In the genomic region with DNA sequence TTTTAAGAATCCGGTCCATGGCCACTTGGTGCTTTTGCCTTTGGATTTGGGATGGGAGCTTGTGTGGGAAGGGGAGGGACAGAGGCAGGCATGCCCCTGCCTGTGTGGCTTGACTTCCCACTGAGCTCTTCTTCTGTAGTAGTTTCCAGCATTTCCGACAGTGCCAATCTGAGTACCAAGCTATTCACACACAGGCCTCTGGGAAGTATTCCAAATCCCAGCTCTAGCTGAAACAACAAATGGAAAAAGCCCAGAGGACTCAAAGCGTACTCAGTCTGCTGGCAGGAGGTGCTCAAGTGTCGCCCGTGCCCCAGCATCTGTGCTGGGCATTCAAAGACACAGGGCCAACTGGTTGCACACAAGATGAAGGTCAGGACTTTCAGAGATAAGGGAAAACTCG, we compare ENCODE assay signal across 9 mouse cellular contexts.
DNase-seq lines count a peak whose midpoint lies in the region; ATAC-seq lines count a peak whose summit lies in the region.
"Had no signal": no experiment of that assay in that cellular context is flagged by ENCODE, and none has a peak within 500 bp of the region (broad histone marks: within the 10 kb centered on the region; RNA-seq: fewer than 3 reads in every experiment).

No protein-coding gene starts in this region.

- ATAC-seq in intestine, embryonic 15.5 days = no peak

- no peaks in the 10 kb centered on the region for H3K36me3 ChIP-seq in intestine, embryonic 15.5 days
- H3K36me3 ChIP-seq: neural tube, embryonic 12.5 days had no signal

- DNase-seq in gastrocnemius, adult 18-20 months (ENCODE audit: low spot score) = peak; percentile 28
- DNase-seq in gastrocnemius, postnatal 10 days = no peak
- DNase-seq in NIH3T3 (ENCODE audit: low read depth) = peak; percentile 50
- DNase-seq in fat pad, adult 2 months (ENCODE audit: extremely low read depth, low read depth, low spot score) = peak; percentile 40
- peak; percentile 52 for DNase-seq in layer of hippocampus, adult 9-10 months (ENCODE audit: low spot score)
- DNase-seq in embryo, embryonic 10.5 days (ENCODE audit: low spot score) = no peak
- DNase-seq in B cell, adult 2 months = no peak

- 74% methylated on average over 6 of the region's 6 CpGs for WGBS in intestine, embryonic 15.5 days

- no peak overlapping the region for H3K27ac ChIP-seq in intestine, embryonic 15.5 days
- H3K27ac ChIP-seq: neural tube, embryonic 12.5 days had no signal

- H3K27me3 ChIP-seq in intestine, embryonic 15.5 days (replicated peaks) = no peaks in the 10 kb centered on the region
- H3K27me3 ChIP-seq: neural tube, embryonic 12.5 days had no signal

- no peaks in the 10 kb centered on the region for H3K9me3 ChIP-seq in intestine, embryonic 15.5 days
- H3K9me3 ChIP-seq: neural tube, embryonic 12.5 days had no signal

- no peak overlapping the region for H3K9ac ChIP-seq in intestine, embryonic 15.5 days
- H3K9ac ChIP-seq: neural tube, embryonic 12.5 days had no signal

- H3K4me1 ChIP-seq in intestine, embryonic 15.5 days (replicated peaks) = no peaks in the 10 kb centered on the region
- H3K4me1 ChIP-seq: neural tube, embryonic 12.5 days had no signal

- no peak overlapping the region for H3K4me2 ChIP-seq in intestine, embryonic 15.5 days (replicated peaks)
- H3K4me2 ChIP-seq: neural tube, embryonic 12.5 days had no signal

- H3K4me3 ChIP-seq in intestine, embryonic 15.5 days (replicated peaks) = no peak overlapping the region
- H3K4me3 ChIP-seq: neural tube, embryonic 12.5 days had no signal

Comparison
In these comparisons a context has a peak if more than half of its experiments do, and no peak if none do; other contexts are left out.
1. DNase-seq: peak in gastrocnemius, adult 18-20 months (single experiment), NIH3T3 (single experiment), fat pad, adult 2 months (single experiment) and layer of hippocampus, adult 9-10 months (single experiment); none in gastrocnemius, postnatal 10 days (single experiment), embryo, embryonic 10.5 days (single experiment) and B cell, adult 2 months (0 of 2).